Mouse (Mus musculus) cerebellum, adult 18-20 months (tissue): Measurements from ENCODE around the gene Zswim4.

Experiments
- DNase-seq, 2 experiments: peaks; one replicate each; pipeline ENCODE4 v3.0.0; 2021

Gene Zswim4

DNA sequence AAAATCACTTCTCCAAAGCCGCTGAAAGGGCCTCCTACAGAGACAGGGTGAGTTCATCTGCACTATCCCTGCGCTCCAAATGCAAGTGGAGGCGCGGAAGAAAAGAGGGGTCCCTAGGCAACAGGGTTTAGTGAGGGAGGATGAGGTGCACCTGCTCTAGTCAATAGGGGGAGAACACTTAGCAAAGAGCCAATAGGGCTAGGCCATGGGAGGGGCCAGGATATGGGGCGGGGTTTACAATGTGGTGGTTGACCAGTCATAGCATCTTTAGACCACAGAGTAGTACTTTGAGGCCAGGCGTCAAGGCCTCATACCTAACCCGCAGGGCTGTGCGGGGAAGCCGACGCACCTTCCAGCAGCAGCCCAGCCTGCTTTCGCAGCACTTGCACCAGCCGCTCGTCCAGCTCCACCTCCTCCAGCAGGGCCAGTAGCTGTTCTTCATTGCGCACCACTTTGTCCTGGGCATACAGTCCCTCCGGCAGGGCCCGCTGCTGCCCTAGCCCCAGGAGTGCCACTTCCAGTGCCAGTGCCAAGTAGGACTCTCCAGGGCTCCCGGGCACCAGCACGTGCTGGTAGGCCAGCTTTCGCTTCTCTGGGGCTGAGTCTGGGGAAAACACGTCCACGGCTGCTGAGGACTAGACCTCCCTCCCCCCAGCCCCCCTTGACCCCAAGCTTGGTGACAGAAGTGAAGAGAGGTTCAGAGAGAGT is 13.4 kb downstream of the Zswim4 start:
- no peak for DNase-seq

DNA sequence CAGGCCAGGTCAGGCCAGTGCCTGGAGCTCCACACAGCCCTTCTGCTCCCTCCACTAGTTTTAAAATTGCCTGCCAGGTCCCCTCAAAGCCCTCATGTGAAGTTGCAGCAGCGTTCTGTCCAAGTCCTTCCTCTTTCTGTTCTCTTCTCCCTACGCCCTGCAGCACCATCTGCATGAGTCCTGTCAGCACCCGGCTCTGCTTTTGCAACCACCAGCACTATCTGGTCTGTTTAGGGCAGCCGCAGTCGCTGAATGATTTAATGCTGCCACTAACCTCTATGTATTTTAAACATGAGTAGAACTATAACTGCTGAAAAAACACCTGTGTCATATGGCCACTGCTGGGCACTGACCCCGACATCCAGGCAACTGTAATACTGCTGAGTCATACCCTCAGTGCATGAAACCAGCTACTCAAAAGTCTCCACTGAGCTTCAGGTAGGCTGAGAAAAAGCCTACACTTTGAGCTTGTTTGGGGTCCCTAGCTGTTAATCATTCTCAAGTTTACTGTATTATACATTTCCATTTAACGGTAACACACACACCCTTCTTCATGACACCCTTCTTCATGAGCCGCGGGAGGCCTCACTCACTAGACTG is 14.2 kb downstream of the Zswim4 start:
- DNase-seq, result no peak

DNA sequence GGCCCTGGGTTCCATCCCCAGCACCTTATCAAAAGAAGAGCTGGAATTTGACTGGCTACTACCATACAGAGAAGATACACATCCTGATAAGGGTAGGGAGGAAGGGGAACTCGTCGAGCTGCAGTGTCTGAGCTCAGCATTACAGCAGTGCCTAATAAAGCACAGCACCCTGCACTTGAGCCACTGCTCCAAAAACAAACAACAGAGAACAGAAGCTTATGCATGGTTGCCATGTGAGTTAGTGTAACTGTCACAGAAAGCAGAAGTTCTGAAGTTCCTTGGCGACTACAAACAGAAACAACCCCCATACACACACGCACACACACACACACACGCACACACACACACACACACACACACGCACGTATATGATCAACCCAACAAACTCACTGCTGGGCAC is 16.8 kb downstream of the Zswim4 start:
- DNase-seq, result no peak

DNA sequence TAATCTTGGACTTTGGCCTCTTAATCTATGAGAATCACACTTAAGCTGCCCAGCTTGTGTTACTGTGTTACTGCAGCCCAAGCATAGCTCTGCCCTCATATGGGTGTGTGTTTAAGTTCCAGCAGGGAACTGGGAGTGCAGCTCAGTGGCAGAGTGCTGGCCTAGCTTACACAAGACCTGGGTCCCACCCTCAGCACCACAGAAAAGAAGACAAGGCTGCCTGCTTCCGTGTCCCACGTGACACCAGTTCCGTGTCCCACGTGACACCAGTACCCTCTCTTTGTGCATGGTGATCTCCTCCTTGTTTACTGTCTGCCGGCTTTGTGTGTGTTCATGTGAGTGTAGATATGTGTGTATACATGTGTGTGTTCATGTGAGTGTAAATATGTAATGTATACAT is 18.7 kb downstream of the Zswim4 start:
- no peak for DNase-seq

DNA sequence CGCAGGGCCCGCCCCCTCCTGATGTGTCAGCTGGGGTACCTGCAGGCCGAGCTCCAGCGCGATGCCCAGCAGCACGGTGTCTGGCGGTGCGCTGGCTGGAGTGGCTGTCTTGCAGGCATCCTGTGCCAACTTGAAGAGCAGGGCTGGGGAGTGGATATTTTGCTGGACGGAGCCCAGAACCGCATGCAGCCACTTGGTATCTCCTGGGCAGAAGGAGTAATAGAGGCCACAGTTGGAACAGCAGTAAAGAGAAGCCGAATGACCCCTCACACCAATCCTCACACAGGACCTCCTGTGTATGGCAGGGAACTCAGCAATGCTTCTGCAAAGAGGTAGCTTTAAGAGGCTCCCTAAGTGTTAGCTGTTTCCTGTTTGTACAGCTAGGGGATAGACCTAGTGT is 19.6 kb downstream of the Zswim4 start:
- DNase-seq, result no peak

DNA sequence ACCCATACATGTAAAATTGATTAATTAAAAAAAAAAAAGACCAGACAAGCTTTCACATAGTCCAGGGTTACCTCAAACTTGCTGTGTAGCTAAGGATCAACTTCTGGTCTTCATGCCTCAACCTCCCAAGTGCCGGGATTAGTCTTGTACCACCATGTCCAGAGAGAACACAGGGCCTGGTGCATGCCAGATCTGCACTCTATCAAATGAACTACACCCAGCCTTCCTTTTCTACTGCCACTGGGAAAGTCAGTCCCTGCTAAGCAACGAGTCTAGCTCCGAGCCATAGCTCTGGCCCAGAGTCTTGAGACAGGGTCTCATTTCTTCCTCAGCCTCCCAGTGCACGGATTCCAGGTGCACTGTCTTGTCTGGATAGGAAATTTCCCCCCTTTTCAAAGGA is 23.6 kb downstream of the Zswim4 start:
- no peak for DNase-seq

DNA sequence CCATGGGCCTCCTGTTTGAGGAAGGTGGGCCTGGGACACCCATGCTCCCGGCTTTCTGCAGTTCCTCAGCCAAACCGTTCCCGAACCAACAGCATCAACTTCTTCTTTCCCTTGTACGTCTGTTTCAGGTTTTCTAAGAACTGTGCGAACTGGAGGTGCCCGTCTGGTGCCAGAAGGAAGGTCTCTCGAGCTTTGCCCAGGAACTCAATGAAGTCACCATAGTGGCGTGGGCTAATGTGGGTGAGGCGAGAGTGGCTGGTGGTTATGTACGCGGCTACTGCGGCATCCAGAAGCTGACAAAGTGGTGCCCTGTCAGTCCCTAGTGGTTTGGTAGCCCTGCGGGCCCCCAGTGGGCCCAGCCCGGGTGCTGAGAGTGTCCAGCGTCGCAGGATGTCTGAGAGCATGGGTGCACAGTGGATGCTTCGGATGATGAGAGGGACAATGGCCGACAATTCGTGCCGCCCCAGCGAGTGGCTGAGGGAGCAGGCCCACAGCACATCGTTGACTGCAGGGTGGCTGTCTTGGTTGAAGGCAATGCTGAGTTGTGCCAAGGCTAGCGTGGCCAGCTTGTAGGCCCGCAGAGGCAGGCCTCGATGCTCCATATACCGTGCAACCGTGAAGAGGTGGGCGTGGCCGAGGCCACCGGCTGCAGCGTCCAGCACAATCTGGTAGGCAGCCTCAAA is 24.8 kb downstream of the Zswim4 start:
- no peak for DNase-seq

DNA sequence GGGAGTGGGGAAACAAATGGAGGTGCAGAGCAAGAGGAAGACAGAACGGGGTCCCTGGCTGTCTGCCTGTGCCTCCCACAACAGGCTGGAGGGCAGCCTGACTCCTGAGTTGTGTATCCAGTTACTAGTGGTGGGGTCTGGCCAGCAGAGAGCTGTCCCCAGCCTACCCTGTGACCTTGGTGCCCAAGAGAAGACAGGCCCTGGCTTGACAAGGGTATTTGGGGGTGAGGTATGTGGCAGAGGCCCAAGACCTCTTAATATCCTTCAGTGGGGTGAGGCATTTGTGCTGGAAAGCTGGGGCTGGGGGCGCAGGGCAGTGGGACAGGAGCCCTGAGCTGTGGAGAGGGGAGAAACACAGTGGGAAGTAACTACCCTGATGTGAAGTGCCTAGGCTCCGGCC is 25.7 kb downstream of the Zswim4 start:
- no peak for DNase-seq

DNA sequence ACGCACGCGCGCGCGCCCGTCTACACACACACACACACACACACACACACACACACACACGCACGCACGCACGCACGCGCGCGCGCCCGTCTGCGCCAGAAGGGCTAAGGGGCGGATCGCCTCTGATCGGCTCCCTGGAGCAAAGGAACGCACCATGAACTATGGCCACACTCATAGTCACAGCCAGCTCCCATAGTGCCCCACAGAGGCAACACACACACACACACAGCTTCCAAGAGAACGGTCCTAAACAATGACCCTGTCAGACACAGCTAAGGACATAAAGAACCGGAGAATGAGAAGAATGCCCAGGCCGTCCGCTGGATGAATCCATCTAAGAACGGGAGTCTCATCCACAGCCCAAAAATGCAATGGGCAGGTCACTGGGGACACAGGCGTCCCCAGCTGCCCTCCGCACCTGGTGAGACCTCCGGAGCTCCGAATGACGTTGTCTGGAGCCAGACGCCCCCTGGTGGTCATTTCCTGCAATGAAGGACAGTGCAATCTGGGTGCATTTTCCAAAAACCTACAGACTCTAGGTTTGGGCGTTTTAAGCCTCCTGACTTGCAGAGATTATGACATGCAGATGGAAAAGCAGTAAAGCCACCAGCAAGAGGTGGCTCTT is 26.6 kb downstream of the Zswim4 start:
- peak; percentile 79 to 87 for DNase-seq

DNA sequence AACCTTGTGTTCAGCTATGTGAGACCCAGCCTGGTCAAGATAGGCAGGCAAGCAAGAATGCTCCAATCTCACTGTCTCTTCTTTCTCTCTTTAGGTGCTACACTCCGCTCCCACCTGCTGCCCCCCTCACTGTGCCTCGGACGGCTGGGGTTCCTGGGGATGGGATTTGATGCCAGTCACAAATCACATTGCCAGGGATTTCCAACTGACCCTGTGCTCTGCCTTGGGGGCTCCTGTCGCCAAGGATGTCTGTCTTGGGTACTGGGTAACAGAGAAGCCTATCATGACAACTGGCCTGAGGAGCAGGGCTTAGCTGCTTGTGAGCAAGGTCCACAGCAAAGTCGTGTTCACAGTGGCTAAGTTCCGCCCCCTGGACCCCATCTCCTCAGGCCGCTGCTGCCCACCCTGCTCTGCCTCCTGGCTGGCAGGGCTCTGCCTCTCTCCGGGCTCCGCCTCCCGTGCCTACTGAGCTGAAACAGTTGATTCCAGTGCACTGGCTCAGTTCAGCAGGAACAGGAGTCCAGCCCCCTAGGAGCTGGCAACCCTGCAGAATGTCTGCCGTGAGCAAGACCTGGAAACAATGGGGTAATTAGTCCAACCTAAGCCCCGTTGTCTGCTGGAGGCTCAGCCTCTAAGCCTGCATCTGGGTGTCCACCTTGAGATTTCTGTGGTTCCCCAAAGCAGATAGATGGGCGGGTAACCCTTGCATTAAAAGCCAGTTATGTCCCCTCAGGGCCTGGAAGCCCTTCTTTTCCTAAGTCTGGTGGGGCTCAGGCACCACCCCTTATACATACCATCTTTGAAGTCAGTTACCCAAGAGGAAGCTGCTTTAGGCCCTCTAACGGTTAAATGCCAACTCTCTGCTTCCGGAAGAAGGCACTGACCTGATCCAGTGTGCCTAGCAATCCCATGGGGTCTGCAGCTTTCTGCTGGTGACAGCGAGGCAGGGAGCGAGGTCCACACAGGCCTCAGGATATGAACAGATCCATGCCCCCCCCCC is 28.2 kb downstream of the Zswim4 start:
- DNase-seq, result no peak

DNA sequence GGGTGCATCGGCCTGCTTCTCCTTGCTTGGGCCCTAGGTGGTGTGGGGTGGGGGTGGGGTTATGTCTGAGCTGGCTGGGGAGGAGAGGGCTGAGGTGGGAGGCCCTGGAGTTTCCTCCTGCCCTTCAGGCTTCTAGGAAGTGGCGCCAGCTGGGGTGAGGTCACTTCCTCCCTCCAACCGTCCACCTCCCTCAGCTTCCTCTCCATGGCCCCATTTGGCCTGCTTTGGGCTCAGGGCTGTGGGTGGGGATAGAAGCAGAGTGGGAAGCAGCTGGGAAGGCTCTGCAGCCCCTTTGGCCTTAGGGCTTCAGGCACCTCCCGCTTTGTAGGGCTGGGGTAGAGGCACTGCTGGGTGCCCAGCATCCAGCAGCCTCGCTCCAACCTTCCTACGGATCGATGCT is 29.0 kb downstream of the Zswim4 start:
- DNase-seq, result no peak

DNA sequence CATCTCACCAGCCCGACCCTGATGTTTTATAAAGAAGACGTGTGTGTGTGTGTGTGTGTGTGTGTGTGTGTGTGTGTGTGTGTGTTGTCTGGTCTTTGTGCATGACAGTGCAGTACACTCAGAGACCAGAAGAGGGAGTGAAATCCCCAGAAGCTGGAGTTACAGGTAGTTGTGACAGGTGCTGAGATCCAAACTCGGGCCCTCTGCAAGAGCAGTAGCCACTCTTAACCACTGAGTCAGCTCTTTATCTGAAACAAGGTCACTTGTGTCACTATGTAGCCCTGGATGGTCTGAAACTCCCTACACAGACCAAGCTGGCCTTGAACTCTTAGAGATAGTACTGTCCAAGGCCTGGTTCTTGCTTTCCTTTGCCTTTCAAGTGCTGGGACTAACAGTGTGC is 30.2 kb downstream of the Zswim4 start:
- DNase-seq, result no peak

DNA sequence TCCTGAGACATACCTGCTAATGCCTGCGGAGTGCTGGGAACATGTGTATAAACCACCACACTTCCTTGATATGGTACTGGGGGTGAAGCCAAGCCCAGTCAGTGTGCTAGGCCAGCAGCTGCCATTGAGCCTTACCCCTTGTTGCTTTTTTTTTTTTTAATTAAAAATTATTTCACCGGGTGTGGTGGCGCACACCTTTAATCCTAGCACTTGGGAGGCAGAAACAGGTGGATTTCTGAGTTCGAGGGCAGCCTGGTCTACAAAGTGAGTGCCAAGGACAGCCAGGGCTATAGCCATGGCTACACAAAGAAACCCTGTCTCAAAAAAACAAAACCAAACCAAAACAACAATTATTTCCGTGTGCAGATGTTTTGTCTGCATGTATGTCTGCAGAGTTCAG is 31.8 kb downstream of the Zswim4 start:
- no peak for DNase-seq

DNA sequence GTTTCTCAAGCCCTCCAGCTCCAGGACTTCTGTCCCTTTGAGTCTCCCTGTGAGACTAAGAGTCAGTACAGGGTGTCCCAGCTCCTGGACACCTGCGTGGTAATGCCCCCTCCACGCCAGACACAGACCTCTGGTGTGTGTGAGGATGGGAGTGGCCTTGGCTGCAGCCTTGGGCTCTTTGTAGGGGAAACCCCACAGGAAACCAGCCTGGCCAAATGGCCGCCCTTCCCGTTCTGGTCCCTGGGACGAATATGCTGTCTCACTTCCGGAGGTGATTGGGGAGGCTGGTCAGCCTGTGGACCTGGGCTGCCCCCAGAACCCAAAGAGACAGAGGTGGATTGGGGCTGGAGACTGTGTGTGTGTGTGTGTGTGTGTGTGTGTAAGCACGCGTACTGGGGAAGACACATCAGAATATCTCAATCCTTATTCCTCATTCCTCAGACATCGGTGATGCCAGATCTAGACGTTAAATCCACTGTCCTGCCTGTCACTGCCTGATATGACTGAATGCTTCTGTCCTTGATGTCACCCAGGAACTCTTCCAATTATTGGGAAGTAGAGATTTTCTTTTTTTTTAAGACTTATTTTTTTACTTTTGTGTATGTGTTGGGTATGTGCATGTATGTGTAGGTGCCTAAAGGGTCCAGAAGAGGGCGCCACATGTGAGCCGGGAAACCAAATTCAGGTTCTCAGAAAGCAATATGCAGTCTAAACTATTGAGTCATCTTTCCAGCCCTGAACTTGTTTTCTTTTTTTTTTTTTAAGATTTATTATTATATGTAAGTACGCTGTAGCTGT is 32.7 kb downstream of the Zswim4 start:
- DNase-seq, result no peak

DNA sequence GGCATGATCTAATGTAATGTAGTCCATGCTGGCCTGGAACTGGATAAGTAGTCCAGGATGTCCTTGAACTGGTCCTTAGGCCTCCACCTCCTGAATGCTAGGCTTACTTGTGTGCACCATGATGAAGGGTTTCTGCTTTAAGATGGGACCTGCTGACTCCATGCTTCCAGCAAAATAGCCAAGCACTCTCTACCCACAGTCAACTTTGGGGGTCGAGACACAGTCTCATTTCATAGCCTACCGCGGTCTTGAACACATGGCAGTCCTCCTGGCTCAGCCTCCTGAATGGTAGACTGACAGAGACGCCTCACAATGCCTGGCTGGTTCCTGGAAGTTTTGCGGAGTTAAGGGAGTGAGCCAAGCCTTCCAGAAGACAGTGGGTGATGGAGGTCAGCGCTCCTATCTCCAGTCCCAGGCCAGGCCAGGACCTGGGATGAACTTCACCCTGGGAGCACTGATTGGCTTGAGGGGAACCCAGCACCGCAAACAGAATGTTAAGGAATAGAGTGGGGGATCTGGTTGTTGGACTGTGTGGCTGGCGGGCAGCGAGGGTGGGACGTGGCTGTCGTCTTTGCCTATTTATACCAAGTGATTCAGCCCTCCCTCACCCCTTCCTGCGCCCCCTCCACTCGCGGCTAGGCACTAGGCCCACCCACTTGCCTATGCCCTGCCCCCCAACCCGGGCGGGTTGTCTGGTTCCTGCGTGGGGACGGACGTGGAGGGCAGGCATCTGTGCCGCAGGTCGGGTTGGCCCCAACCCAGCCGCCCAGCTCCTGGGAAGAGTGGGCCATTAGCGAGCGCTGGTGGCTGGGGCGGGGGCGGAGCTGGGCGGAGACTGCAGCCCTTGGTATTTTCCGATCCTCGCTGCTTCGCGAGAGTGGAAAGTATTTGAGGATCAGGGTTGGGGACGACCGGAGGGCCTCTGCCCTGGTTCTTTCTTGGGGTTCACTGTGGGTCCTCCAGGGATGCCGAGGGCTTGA is 33.6 kb downstream of the Zswim4 start:
- no peak for DNase-seq

DNA sequence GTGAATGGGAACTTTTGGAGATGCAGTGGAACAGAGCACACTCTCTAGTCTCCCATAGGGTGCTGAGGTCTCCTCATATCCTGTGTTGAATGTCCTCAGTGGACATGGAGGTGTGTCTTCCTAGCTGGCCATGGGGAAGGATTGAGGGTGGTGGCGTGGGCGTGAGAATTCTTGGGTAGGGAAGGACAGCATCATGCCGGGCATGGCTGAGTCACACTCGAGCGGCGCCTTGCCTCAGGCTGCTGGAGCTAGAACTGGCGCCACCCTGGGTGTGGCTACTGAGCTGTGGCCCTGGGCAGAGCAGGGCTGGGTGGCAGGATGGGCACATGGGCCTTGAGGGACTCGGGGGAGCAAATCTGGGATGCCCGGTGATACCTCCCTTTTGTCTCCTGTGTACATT is 34.4 kb downstream of the Zswim4 start:
- DNase-seq, result no peak

DNA sequence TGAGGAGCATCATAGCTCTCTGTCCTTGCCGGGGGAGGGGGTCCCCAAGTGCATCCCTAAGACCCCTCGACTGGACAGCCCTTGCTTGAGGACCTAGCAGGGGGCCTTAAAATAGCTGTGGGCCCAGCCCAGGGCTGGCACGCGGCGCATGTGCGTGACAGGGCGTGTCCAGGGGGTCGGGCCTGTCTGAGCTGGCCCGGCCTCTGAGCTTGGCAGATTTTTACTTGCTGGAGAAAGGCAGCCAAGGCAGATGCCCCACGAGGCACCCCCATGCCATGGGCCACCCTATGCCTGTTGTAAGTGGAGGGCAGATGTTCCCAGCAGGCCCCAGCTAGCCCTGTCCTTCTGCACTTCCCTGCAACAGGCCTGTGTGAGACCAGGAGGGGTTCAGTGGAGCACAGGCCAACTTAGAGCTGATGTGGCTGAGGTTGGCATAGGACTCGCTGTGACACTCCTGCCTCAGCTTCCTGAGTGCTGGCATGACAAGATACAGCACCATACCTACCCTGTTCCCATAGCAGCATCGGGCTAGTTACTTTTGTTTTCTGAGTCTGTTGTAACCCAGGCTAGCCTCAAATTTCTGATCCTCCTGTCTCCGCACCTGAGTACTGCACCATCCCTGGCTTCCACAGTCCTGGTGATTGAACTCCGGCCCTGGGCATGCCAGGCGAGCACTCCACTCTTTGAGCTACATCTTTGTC is 35.2 kb downstream of the Zswim4 start:
- no peak for DNase-seq

DNA sequence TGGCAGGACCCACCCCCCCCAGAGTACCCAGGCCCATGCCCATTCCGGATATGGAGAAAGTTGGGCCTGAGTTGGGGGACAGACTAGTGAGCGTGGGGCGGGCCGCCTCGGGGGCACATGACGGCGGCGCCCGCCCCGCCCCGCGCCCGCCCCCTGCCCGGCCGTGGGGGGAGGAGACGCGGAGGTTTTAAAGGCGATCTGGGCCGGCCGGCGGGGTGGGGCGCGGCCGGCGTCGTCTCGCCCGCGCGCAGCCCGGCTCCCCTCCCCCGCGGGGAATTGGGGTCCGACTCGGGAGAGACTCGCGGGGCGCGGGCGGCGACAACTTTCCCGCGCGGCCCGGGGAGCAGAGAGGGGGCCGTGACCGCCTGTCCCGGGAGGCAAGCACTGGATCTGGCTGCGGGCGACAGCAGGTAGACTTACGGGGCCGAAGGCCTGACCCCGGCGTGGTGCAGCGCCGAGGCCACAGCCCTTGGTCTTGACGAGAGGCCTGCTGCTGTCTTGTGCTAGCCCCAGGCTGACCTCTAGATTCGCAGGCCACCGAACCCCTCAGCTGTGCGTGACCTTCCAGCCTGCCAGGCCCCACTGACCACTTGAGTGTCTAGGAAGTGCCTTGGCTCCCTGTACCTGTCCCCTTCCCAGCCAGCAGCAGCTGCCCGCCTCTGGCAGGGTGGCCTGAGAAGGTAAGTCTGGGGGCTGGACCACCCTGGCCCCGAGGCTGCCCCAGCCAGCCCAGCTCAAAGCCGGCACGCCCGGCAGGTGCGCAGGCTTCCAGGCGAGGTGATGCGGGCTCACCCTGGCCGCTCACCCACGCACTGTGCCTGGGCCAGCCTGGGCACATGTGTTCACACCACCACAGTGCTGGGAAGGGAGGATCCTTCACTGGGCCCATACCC is 36.0 kb downstream of the Zswim4 start:
- no peak for DNase-seq

DNA sequence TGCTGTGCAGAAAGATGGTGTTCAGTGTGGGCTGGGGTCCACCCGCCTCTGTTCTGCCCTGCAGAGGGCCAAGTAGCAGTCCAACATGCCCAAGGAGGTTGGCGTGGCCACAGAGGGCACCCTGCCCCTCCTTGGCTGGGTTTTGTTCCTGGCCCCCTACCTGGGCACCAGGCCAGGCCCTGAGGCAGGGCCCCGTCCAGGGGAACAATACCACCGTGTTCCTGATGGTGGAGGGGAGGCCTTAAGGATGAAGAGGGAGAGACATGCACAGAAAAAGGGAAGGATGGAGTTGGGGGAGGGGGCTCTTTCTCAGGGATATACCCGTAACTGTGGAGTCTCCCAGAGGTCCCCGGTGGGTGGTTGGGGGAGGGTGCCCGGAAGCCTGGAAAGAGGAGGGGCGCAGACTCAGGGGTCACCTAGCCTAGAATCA is 36.7 kb downstream of the Zswim4 start:
- no peak for DNase-seq
